Mouse (Mus musculus) T-cell, adult 2 months (primary cell): ENCODE data around the gene BC004004.
"Not testable (repeated sequence)": the region's sequence is repeated elsewhere in the genome, so short reads cannot be mapped to it uniquely, and the experiment has no call there.

Experiments
- DNase-seq: peaks from one replicate; pipeline ENCODE4 v3.0.0; 2022; ENCODE audit warnings: low spot score

Gene BC004004

GRCm38 (mm10) chr17:29260501-29260900, 8.1 kb upstream of the BC004004 start:
- no peak for DNase-seq

GRCm38 (mm10) chr17:29261603-29262258, 6.9 kb upstream of the BC004004 start:
- DNase-seq, result no peak

DNA sequence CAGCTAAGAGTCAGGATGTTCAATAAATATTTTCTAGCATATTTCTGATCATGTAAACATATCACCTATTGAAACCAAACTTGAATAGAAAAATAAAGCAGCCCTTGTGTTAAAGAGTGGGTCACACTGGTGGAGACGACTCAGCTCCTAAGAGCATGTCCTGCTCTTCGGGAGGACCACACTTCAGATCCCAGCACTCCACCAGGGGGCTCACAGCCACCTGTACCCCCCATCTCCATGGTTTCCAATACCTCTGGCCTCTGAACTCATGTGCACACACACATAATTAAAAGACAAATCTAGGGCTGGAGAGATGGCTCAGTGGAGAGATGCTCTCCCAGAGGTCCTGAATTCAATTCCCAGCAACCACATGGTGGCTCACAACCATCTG, 6.3 kb upstream of the BC004004 start:
- DNase-seq, result no peak

DNA sequence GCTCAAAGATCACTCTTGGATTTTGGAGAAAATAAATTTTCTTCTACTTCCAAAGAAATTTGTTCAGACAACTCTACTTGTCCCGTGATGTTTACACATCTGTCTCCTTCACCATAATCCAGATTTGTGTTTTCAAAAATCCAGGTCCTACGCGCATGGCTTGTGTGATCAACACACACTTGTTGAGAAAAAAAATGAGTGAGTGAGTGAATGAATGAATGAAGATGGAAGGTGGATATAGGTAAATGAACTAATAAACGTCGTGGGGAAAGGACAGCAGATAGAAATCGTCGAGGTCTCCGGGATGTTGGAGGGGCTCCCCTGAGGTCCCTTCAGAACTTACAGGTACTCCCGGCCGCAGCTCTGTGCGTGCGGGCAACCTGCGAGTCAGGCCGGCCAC, 5.2 kb upstream of the BC004004 start:
- no peak for DNase-seq

DNA sequence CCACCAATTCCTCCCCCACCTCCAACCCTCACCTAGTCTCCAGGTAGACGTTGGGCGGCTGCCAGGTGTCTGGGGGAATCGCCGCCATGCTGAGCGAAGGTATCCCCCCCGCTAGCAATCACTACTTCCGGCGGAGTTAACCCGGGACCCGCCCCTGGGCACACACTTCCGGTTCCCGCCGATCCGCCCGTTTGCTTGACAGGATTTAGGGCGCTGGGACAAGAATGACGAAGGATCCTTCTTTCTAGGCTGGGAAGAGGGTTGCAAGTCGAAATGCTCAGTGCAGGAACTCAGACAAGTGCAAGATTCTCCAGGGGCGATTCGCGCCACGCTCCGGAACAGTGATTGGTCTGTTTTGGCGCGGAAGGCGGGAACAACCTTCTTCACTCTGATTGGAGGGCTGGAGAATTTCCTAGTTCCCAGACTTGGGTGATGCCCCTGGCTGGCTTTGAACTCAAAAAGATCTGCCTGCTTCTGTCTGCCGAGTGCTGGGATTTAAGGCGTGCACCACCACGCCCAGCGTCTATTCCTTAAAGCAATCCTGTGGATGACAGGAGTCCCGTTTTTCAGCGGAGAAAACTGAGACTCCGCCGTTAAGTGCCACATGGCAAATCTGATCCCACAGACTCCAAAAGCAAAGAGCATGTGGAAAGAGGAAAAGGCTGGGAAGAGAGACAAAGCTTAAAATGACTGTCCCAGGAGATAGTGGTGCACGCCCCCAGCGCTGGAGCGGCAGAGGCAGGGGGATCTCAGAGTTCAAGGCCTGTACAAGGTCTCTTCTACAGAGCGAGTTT, 4.6 kb upstream of the BC004004 start, which contains the start of gene Ppil1:
Gene Ppil1, minus strand, starts transcription at position 347 of the 794 bp plus-strand sequence.
- peak; percentile 78 for DNase-seq

- DNase-seq, result no peak
Measured at GRCm38 (mm10) chr17:29264760-29265159, 3.8 kb upstream of the BC004004 start.

DNA sequence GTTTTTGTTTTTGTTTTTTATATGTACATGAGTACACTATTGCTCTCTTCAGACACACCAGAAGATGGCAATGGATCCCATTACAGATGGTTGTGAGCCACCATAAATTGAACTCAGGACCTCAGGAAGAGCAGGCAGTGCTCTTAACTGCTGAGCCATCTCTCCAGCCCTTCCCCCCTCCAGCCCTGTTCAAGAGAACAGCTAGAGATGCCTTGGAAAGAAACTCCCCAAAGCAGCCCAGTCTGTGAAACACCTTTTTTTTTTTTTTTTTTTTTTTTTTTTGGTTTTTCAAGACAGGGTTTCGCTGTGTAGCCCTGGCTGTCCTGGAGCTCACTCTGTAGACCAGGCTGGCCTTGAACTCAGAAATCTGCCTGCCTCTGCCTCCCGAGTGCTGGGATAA, 1.5 kb upstream of the BC004004 start:
- DNase-seq, result not testable (repeated sequence)

- no peak for DNase-seq
Measured at GRCm38 (mm10) chr17:29267931-29268681, 482 bp upstream of the BC004004 start.

DNA sequence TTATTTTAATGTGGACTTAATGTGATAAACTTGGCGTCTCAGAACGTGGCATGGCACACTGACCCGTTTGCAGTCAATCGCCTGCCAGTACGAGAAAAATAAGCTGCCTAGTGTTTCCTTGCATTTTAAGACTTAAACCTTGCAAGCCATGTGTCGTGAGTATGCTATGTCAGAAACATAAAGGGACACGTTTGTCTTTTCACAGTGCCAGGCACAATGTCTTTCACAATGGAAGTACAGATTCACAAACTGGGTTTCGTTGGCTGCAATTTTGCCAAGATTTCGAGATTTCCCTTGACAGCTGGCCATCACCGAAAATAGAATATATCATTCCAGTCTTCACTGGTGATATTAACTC, 740 bp downstream of the BC004004 start:
- DNase-seq, result no peak

DNA sequence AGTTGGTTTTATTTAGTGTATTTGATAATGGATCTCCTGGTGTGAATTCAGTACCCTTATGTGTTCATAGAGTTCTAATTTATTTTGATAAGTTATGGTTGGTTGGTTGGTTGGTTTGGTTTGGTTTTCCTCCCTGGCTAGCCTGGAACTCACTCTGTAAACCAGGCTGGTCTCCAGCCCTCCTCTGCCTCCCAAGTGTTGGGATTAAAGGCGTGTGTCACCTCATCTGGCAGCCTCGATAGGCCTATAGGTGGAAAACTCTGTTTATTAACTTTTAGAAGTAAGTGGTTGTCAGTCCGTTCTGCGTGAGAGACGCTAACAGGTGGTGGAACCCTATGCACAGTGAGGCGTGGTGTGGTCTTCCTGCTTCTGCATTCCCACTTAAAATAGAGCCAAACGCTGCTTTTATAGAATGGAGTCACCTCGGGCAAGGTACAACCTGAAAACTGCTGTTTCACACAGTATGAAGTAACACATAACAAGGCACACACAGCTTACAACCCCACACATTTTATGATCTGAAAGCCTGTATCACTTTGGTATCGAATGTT, 1.6 kb downstream of the BC004004 start:
- no peak for DNase-seq

- no peak for DNase-seq
Measured at GRCm38 (mm10) chr17:29273156-29273555, 4.6 kb downstream of the BC004004 start.

DNA sequence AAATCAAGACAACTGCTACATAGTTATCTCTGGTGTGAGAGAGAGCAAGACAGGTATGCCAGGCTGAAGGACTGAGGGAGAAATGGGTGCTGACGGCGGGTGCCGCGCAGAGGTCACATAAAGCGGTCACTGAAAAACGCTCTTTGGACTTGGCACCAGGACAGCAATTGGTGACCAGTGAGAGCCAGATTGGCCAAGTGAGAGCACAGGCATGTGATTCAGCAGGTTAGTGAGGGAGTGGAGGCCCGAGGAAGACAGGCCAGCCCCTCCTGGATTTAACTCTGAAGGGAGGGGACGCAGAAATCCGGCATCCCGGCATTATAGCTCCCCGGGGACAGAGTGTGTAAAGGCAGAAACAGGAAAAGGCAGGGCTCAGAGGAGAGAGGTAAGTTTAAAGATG, 5.3 kb downstream of the BC004004 start:
- DNase-seq, result no peak

DNA sequence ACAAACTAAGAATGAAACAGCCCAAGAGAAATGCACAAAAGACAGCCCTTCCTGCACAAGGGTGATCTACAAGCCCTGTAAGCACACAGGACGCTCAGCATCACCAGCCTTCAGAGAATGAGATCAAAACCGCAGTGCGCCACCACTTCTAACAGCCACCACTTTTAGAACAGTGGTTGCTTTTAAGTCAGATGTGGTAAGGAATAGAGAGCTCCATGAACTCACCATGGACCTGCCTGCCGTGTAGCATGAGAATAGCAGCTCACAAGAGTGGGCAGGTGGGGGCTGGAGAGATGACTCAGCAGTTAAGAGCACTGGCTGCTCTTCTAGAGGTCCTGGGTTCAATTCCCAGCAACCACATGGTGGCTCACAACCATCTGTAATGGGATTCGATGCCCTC, 11.8 kb downstream of the BC004004 start:
- DNase-seq, result peak; percentile 91

DNA sequence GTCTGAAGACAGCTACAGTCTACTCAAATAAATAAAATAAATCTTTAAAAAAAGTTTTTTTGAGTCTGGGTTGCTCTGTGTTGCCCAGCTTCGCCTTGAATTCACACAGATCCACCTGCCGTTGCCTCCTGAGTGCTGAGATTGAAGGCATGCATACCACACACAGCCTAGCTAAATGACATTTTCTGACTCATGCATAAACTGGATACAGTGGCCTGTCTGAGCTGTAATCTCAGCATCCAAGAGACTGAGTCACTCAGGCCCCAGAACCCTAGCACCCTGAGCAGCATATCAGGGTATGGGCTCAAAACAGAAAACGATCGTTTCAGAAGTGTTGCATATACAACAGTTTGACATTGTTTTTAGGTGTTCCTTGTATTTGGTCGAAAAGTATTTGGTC, 13.0 kb downstream of the BC004004 start:
- DNase-seq, result no peak

- no peak for DNase-seq
Measured at GRCm38 (mm10) chr17:29282216-29282952, 13.8 kb downstream of the BC004004 start.

DNA sequence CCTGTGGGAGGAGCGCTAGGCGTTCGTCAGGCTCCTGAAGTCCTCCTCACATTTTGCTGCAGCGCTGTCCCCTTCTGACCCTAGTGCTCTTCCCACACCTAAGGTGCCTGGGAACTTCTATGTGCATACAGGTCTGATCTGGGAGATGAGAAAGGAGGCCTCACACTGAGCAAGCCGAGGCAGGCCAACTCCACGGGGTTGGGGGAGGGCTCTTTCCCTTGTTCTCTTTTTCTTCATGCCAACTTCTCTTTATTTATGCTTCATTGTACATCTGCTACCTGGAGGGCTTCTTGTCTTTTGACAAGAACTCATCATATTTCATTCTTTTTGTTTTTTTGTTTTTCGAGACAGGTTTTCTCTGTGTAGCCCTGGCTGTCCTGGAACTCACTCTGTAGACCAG, 23.2 kb downstream of the BC004004 start:
- no peak for DNase-seq

- DNase-seq, result no peak
Measured at GRCm38 (mm10) chr17:29292996-29293395, 24.4 kb downstream of the BC004004 start.

GRCm38 (mm10) chr17:29293807-29294605, 25.4 kb downstream of the BC004004 start:
- no peak for DNase-seq

GRCm38 (mm10) chr17:29295835-29296234, 27.2 kb downstream of the BC004004 start:
- no peak for DNase-seq

GRCm38 (mm10) chr17:29297321-29297720, 28.7 kb downstream of the BC004004 start:
- no peak for DNase-seq

- DNase-seq, result peak; percentile 11
Measured at GRCm38 (mm10) chr17:29297813-29298212, 29.2 kb downstream of the BC004004 start.
